Mouse (Mus musculus) kidney, postnatal 0 days (tissue): ENCODE data around the gene Lama2. TPM values are rescaled to one million over a fixed set of nuclear protein-coding genes. Genes with fewer than 3 reads are reported as not detected.
"Not testable (repeated sequence)": the region's sequence is repeated elsewhere in the genome, so short reads cannot be mapped to it uniquely, and the experiment has no call there.

ENCODE experiments used
- ATAC-seq: fragments of 200-750 bp; cut with Nextera tagmentation; replicated peaks from 2 replicates; pipeline ENCODE4 v1.8.0; 2017; ENCODE audit warnings: low read depth, moderate number of reproducible peaks, moderate TSS enrichment, moderate library complexity; ENCODE audit not compliant: low FRiP score
- DNase-seq: peaks from one replicate; pipeline ENCODE4 v3.0.0-alpha.2; 2016; ENCODE audit warnings: low spot score
- H3K27ac ChIP-seq: fragments of 300-500 bp; sonication (generic); 2 replicates; pipeline ENCODE4 v1.5.1; 2014; ENCODE audit warnings: mild to moderate bottlenecking
- H3K27me3 ChIP-seq: fragments of 300-500 bp; sonication (generic); 2 replicates; pipeline ENCODE4 v1.6.1; 2014; ENCODE audit warnings: low read length, mixed read lengths; ENCODE audit not compliant: insufficient read depth
- H3K36me3 ChIP-seq: fragments of 300-500 bp; sonication (generic); 2 replicates; pipeline ENCODE4 v1.6.1; 2014; ENCODE audit warnings: low read length, mixed read lengths; ENCODE audit not compliant: insufficient read depth
- H3K4me1 ChIP-seq: fragments of 300-500 bp; sonication (generic); replicated peaks from 2 replicates; pipeline ENCODE4 v1.6.1; 2014; ENCODE audit warnings: antibody characterized with exemption, low read length, mixed read lengths; ENCODE audit not compliant: insufficient read depth
- H3K4me2 ChIP-seq: fragments of 300-500 bp; sonication (generic); 2 replicates; pipeline ENCODE4 v1.6.1; 2014; ENCODE audit warnings: mild to moderate bottlenecking, low read length, moderate library complexity, mixed read lengths
- H3K4me3 ChIP-seq: fragments of 300-500 bp; sonication (generic); replicated peaks from 2 replicates; pipeline ENCODE4 v1.5.1; 2014; ENCODE audit warnings: low read depth, low read length
- H3K9ac ChIP-seq: fragments of 300-500 bp; sonication (generic); 2 replicates; pipeline ENCODE4 v1.6.1; 2014; ENCODE audit warnings: low read depth, low read length
- H3K9me3 ChIP-seq: fragments of 300-500 bp; sonication (generic); replicated peaks from 2 replicates; pipeline ENCODE4 v1.6.1; 2016; ENCODE audit warnings: low read length, inconsistent platforms, mixed read lengths
- CTCF ChIP-seq: IDR thresholded peaks from 2 replicates; pipeline ENCODE4 v1.5.1; 2016; ENCODE audit warnings: antibody characterized with exemption, low read depth, mild to moderate bottlenecking, moderate library complexity
- WGBS: fragments of 180-500 bp; shearing (Covaris S2); extraction: QIAGEN DNeasy Blood & Tissue Kit; methylation state at CpG from one replicate; pipeline ENCODE4 v1.1.7; 2014; 5-methylcytosine and 5-hydroxymethylcytosine counted together
- polyA plus RNA-seq: library from polyadenylated mRNA; unstranded; fragments of >200 nt; fragmentation: Nextera tagmentation; extraction: Ambion mirVana; gene quantifications from 2 replicates; pipeline ENCODE4 v1.2.1, GENCODE M21; 2015

Gene Lama2
- polyA plus RNA-seq, 1 experiment from 2014 or later = 16.2 TPM

GRCm38 (mm10) chr10:26939549-26939948, 680.0 kb downstream of the Lama2 start:
- Histone ChIP-seq H3K27ac (no peak overlapping the region), H3K27me3 (no peaks in the 10 kb centered on the region), H3K36me3 (no peaks in the 10 kb centered on the region), H3K4me2 (no peak overlapping the region), H3K9ac (no peak overlapping the region), H3K9me3 (no peaks in the 10 kb centered on the region), H3K4me1 (no peaks in the 10 kb centered on the region), H3K4me3 (no peak overlapping the region)
- DNase-seq (no peak), ATAC-seq (no peak)
- 58% methylated on average over 1 of the region's 1 CpGs for WGBS
- no peak for TF ChIP-seq CTCF

GRCm38 (mm10) chr10:26938464-26938863, 681.1 kb downstream of the Lama2 start:
- not testable (repeated sequence) for H3K9me3 ChIP-seq, H3K4me1 ChIP-seq, H3K36me3 ChIP-seq, H3K4me2 ChIP-seq, H3K27me3 ChIP-seq, H3K4me3 ChIP-seq, DNase-seq, ATAC-seq, H3K9ac ChIP-seq, H3K27ac ChIP-seq
- WGBS = 85% methylated on average over 4 of the region's 4 CpGs

GRCm38 (mm10) chr10:26936056-26936455, 683.5 kb downstream of the Lama2 start:
- not testable (repeated sequence) for H3K27me3 ChIP-seq, H3K4me2 ChIP-seq, ATAC-seq, H3K27ac ChIP-seq, H3K4me3 ChIP-seq, H3K4me1 ChIP-seq, H3K9me3 ChIP-seq, H3K36me3 ChIP-seq, DNase-seq, H3K9ac ChIP-seq
- 93% methylated on average over 6 of the region's 6 CpGs for WGBS
